Mouse (Mus musculus) forebrain, embryonic 14.5 days (tissue): ENCODE results near the gene Grm8. TPM values are rescaled to one million over a fixed set of nuclear protein-coding genes. Genes with fewer than 3 reads are reported as not detected.
A peak's percentile ranks its signal among the peaks of the same experiment; 100 is the strongest.

Experiments used
- ATAC-seq: fragments of 200-750 bp; cut with Nextera tagmentation; 2 replicates; pipeline ENCODE4 v1.8.0; 2017; ENCODE audit warnings: mild to moderate bottlenecking, moderate library complexity
- DNase-seq: peaks from one replicate; pipeline ENCODE4 v3.0.0-alpha.2; 2015; ENCODE audit warnings: low spot score
- H3K27ac ChIP-seq: fragments of 300-500 bp; sonication (generic); 2 replicates; pipeline ENCODE4 v1.5.1; 2014; ENCODE audit warnings: low read depth, mild to moderate bottlenecking, control low read depth, low read length, moderate library complexity
- H3K27me3 ChIP-seq: fragments of 300-500 bp; sonication (generic); replicated peaks from 2 replicates; pipeline ENCODE4 v1.6.1; 2014; ENCODE audit warnings: low read length, control low read depth, mixed read lengths; ENCODE audit not compliant: control insufficient read depth, insufficient read depth
- H3K36me3 ChIP-seq: fragments of 300-500 bp; sonication (generic); 2 replicates; pipeline ENCODE4 v1.6.1; 2014; ENCODE audit warnings: low read length, control low read depth; ENCODE audit not compliant: control insufficient read depth, insufficient read depth
- H3K4me1 ChIP-seq: fragments of 300-500 bp; sonication (generic); 2 replicates; pipeline ENCODE4 v1.6.1; 2014; ENCODE audit warnings: antibody characterized with exemption, low read length, control low read depth; ENCODE audit not compliant: control insufficient read depth, insufficient read depth
- H3K4me2 ChIP-seq: fragments of 300-500 bp; sonication (generic); 2 replicates; pipeline ENCODE4 v1.6.1; 2014; ENCODE audit warnings: mild to moderate bottlenecking, control low read depth, low read length
- H3K4me3 ChIP-seq: fragments of 300-500 bp; sonication (generic); 2 replicates; pipeline ENCODE4 v1.5.1; 2014; ENCODE audit warnings: low read depth, low read length, control low read depth
- H3K9ac ChIP-seq: fragments of 300-500 bp; sonication (generic); 2 replicates; pipeline ENCODE4 v1.6.1; 2014; ENCODE audit warnings: mild to moderate bottlenecking, low read length, control low read depth, moderate library complexity
- H3K9me3 ChIP-seq: fragments of 300-500 bp; sonication (generic); replicated peaks from 2 replicates; pipeline ENCODE4 v1.6.1; 2016; ENCODE audit warnings: low read length, control low read depth, mixed read lengths; ENCODE audit not compliant: control insufficient read depth
- WGBS: fragments of 180-500 bp; shearing (Covaris S2); extraction: QIAGEN DNeasy Blood & Tissue Kit; methylation state at CpG from one replicate; pipeline ENCODE4 v1.1.7; 2014; 5-methylcytosine and 5-hydroxymethylcytosine counted together
- microRNA counts: library from miRNA; unstranded; fragments of <30 nt; microRNA quantifications from one replicate; lab custom pipeline; 2016
- microRNA-seq: library from miRNA; unstranded; fragments of <30 nt; microRNA quantifications from one replicate; pipeline ENCODE4, GENCODE M21; 2016
- polyA plus RNA-seq: library from polyadenylated mRNA; unstranded; fragments of >200 nt; fragmentation: Nextera tagmentation; extraction: Ambion mirVana; gene quantifications from 2 replicates; pipeline ENCODE4 v1.2.1, GENCODE M21; 2014

Grm8 gene
- polyA plus RNA-seq, 1 experiment from 2014 or later: 3.0 TPM

- H3K4me2 ChIP-seq: no peak overlapping the region
- no peaks in the 10 kb centered on the region for H3K36me3 ChIP-seq
- H3K4me1 ChIP-seq: no peaks in the 10 kb centered on the region
- no peaks in the 10 kb centered on the region for H3K9me3 ChIP-seq
- DNase-seq: no peak
- no peaks in the 10 kb centered on the region for H3K27me3 ChIP-seq
- H3K4me3 ChIP-seq: no peak overlapping the region
- no peak for ATAC-seq
- no peak overlapping the region for H3K27ac ChIP-seq
- H3K9ac ChIP-seq: no peak overlapping the region
These were observed 872.4 kb downstream of the Grm8 start for GRCm38 (mm10) chr6:27262611-27263010.

- Histone ChIP-seq H3K4me2 (no peak overlapping the region), H3K36me3 (no peaks in the 10 kb centered on the region), H3K9me3 (no peaks in the 10 kb centered on the region), H3K27ac (no peak overlapping the region), H3K9ac (no peak overlapping the region), H3K4me1 (no peaks in the 10 kb centered on the region), H3K27me3 (no peaks in the 10 kb centered on the region), H3K4me3 (no peak overlapping the region)
- no peak for ATAC-seq
- DNase-seq: no peak
These were observed 894.6 kb downstream of the Grm8 start for GRCm38 (mm10) chr6:27240416-27240815.

- Histone ChIP-seq H3K4me1 (no peaks in the 10 kb centered on the region), H3K4me3 (no peak overlapping the region), H3K27me3 (no peaks in the 10 kb centered on the region), H3K36me3 (no peaks in the 10 kb centered on the region), H3K9ac (no peak overlapping the region), H3K9me3 (no peaks in the 10 kb centered on the region), H3K4me2 (no peak overlapping the region), H3K27ac (no peak overlapping the region)
- WGBS: 65% methylated on average over 2 of the region's 2 CpGs
- DNase-seq: no peak
- no peak for ATAC-seq
These were observed 895.0 kb downstream of the Grm8 start for GRCm38 (mm10) chr6:27239968-27240367.

MicroRNAs within 50 kb of the gene (microRNA counts, 519-probe panel; counts per million panel counts)
- microRNA mmu-miR-592 (lab: Ali Mortazavi, UCI): 3,589 counts per million, percentile 34 among the panel's probes with 10 or more counts

Small RNAs within 50 kb of the gene (microRNA-seq; reads per million reads assigned to microRNA genes)
- 78.0 reads per million, percentile 54 among the genes with 10 or more reads in this experiment for gene Mir592
